Mouse (Mus musculus) embryonic facial prominence, embryonic 13.5 days (tissue): ENCODE data around the gene Txndc8. TPM values are rescaled to one million over a fixed set of nuclear protein-coding genes. Genes with fewer than 3 reads are reported as not detected.

ENCODE experiments used
- ATAC-seq: fragments of 200-750 bp; cut with Nextera tagmentation; 2 replicates; pipeline ENCODE4 v1.8.0; 2017; ENCODE audit warnings: low read depth; ENCODE audit not compliant: insufficient number of reproducible peaks, insufficient read depth, low FRiP score, low TSS enrichment
- H3K27ac ChIP-seq: fragments of 300-500 bp; sonication (generic); 2 replicates; pipeline ENCODE4 v1.5.1; 2015; ENCODE audit warnings: moderate library complexity, mild to moderate bottlenecking, inconsistent platforms
- H3K27me3 ChIP-seq: fragments of 300-500 bp; sonication (generic); 2 replicates; pipeline ENCODE4 v1.6.1; 2015; ENCODE audit warnings: mild to moderate bottlenecking, inconsistent platforms
- H3K36me3 ChIP-seq: fragments of 300-500 bp; sonication (generic); 2 replicates; pipeline ENCODE4 v1.6.1; 2015; ENCODE audit warnings: mild to moderate bottlenecking, inconsistent platforms
- H3K4me1 ChIP-seq: fragments of 300-500 bp; sonication (generic); 2 replicates; pipeline ENCODE4 v1.6.1; 2015; ENCODE audit warnings: inconsistent platforms
- H3K4me2 ChIP-seq: fragments of 300-500 bp; sonication (generic); 2 replicates; pipeline ENCODE4 v1.6.1; 2015; ENCODE audit warnings: moderate library complexity, mild to moderate bottlenecking, inconsistent platforms
- H3K4me3 ChIP-seq: fragments of 300-500 bp; sonication (generic); 2 replicates; pipeline ENCODE4 v1.5.1; 2015; ENCODE audit warnings: mild to moderate bottlenecking, inconsistent platforms
- H3K9ac ChIP-seq: fragments of 300-500 bp; sonication (generic); 2 replicates; pipeline ENCODE4 v1.6.1; 2015; ENCODE audit warnings: mild to moderate bottlenecking, inconsistent platforms
- H3K9me3 ChIP-seq: fragments of 300-500 bp; sonication (generic); 2 replicates; pipeline ENCODE4 v1.6.1; 2016; ENCODE audit warnings: inconsistent platforms
- WGBS: fragments of 180-500 bp; shearing (Covaris S2); methylation state at CpG from one replicate; pipeline ENCODE4 v1.1.7; 2015; ENCODE audit warnings: mixed read lengths; 5-methylcytosine and 5-hydroxymethylcytosine counted together
- polyA plus RNA-seq: library from polyadenylated mRNA; unstranded; fragments of >200 nt; fragmentation: Nextera tagmentation; extraction: Ambion mirVana; gene quantifications from 2 replicates; pipeline ENCODE4 v1.2.1, GENCODE M21; 2015

Gene Txndc8
- polyA plus RNA-seq, result not detected in 2 replicates

DNA sequence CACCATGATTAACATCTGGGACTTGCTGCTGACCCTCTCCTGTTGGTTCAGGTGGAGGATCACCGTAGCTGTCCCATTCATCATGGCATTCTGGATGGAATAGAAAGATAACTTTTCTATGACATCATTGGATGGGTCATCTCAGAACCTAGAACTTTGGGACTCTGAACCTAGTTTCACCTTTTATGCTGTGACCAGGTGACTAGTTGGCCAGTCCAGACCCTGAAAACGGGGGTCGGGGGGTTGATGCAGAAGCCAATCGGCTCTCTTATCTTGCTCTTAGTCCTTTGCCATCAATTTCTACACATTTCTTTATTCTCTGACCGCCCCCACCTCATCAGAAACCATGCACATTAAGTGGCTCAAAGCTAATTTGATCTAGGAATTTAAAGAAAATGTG is at the start of gene Txndc8:
Gene Txndc8, minus strand, starts transcription at position 101 of the 400 bp plus-strand sequence.
- no peak within 1 kb of the TSS for H3K9ac ChIP-seq
- H3K4me2 ChIP-seq, result no peak within 1 kb of the TSS
- no peaks in the 10 kb centered on the region for H3K9me3 ChIP-seq
- H3K27ac ChIP-seq, result no peak within 1 kb of the TSS
- no peak within 1 kb of the TSS for H3K4me3 ChIP-seq
- no peaks in the 10 kb centered on the region for H3K4me1 ChIP-seq
- H3K27me3 ChIP-seq, result no peaks in the 10 kb centered on the region
- 93% methylated on average over 5 of the region's 5 CpGs for WGBS
- H3K36me3 ChIP-seq, result no peaks in the 10 kb centered on the region
- ATAC-seq, result no peak

GRCm38 (mm10) chr4:58055653-58056052 is 46.7 kb upstream of the Txndc8 start:
- Histone ChIP-seq H3K27ac (no peak overlapping the region), H3K4me3 (no peak overlapping the region), H3K4me2 (no peak overlapping the region), H3K27me3 (no peaks in the 10 kb centered on the region), H3K4me1 (no peaks in the 10 kb centered on the region), H3K9me3 (no peaks in the 10 kb centered on the region), H3K36me3 (peaks cover 21% of the 10 kb centered on the region; the same call in 1 of the 2 replicates), H3K9ac (no peak overlapping the region)
- no peak for ATAC-seq

DNA sequence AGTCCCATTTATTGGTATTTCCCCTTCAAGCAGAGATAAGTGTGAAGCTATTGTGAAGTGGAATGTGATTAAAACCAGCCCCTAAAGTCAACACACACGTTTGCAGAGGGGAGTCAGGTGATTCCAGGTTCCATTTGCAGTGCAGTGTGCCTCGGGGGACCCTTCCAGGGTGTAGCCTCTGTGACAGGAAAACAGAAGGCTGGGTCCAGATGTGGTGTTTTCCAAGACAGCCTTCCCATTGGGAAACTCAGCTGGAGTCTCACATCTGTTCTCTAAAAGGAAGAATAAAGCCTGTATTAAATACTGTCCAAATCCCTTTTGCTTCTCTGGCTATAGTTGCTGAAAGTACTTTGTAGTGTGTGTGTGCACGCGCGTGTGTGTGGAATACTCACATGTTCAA is 45.5 kb upstream of the Txndc8 start:
- no peaks in the 10 kb centered on the region for H3K9me3 ChIP-seq
- no peak overlapping the region for H3K9ac ChIP-seq
- H3K4me3 ChIP-seq, result no peak overlapping the region
- H3K4me1 ChIP-seq, result no peaks in the 10 kb centered on the region
- H3K27ac ChIP-seq, result no peak overlapping the region
- no peaks in the 10 kb centered on the region for H3K27me3 ChIP-seq
- no peak overlapping the region for H3K4me2 ChIP-seq
- WGBS, result 57% methylated on average over 5 of the region's 5 CpGs
- H3K36me3 ChIP-seq, result peaks cover 19% of the 10 kb centered on the region; the same call in 1 of the 2 replicates
- no peak for ATAC-seq

DNA sequence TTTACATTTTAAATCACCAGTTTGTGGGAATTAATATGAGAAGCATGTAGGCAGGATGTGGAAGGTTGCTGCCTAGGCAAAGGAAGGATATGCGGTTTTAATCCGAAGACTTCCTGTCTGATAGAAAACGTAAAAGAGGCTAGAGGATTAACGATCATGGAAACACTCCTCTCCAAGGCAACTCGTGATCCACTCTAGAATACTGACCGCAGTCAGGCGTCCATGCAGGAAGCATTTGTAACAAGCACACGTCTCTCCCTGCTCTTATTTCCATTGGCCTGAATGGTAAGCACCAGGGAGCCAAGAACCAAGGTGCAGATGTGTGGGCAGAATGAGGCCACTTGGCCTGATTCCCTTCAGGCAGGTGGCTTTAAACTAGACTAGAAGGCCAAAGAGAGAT is 41.8 kb upstream of the Txndc8 start:
- no peaks in the 10 kb centered on the region for H3K4me1 ChIP-seq
- no peak overlapping the region for H3K4me3 ChIP-seq
- no peak overlapping the region for H3K9ac ChIP-seq
- H3K36me3 ChIP-seq, result peaks cover 26% of the 10 kb centered on the region; the same call in 1 of the 2 replicates
- no peak overlapping the region for H3K4me2 ChIP-seq
- H3K9me3 ChIP-seq, result no peaks in the 10 kb centered on the region
- H3K27me3 ChIP-seq, result no peaks in the 10 kb centered on the region
- no peak overlapping the region for H3K27ac ChIP-seq
- WGBS, result 73% methylated on average over 8 of the region's 8 CpGs
- no peak for ATAC-seq

GRCm38 (mm10) chr4:58050276-58050675 is 41.4 kb upstream of the Txndc8 start:
- 73% methylated on average over 8 of the region's 8 CpGs for WGBS
- H3K36me3 ChIP-seq, result peaks cover 31% of the 10 kb centered on the region; the same call in 1 of the 2 replicates
- no peak overlapping the region for H3K4me2 ChIP-seq
- ATAC-seq, result no peak
- H3K9ac ChIP-seq, result no peak overlapping the region
- no peaks in the 10 kb centered on the region for H3K4me1 ChIP-seq
- H3K27ac ChIP-seq, result no peak overlapping the region
- H3K4me3 ChIP-seq, result no peak overlapping the region
- H3K27me3 ChIP-seq, result no peaks in the 10 kb centered on the region
- H3K9me3 ChIP-seq, result no peaks in the 10 kb centered on the region

GRCm38 (mm10) chr4:58044833-58045232 is 35.9 kb upstream of the Txndc8 start:
- peaks cover 22% of the 10 kb centered on the region; the same call in 1 of the 2 replicates for H3K36me3 ChIP-seq
- no peaks in the 10 kb centered on the region for H3K9me3 ChIP-seq
- WGBS, result 91% methylated on average over 6 of the region's 6 CpGs
- H3K9ac ChIP-seq, result no peak overlapping the region
- no peaks in the 10 kb centered on the region for H3K4me1 ChIP-seq
- H3K27me3 ChIP-seq, result no peaks in the 10 kb centered on the region
- ATAC-seq, result no peak
- H3K27ac ChIP-seq, result no peak overlapping the region
- H3K4me3 ChIP-seq, result no peak overlapping the region
- H3K4me2 ChIP-seq, result no peak overlapping the region

- Histone ChIP-seq H3K4me2 (no peak overlapping the region), H3K9me3 (no peaks in the 10 kb centered on the region), H3K36me3 (peaks cover 22% of the 10 kb centered on the region; the same call in 1 of the 2 replicates), H3K4me1 (no peaks in the 10 kb centered on the region), H3K9ac (no peak overlapping the region), H3K4me3 (no peak overlapping the region), H3K27ac (no peak overlapping the region), H3K27me3 (no peaks in the 10 kb centered on the region)
- ATAC-seq, result no peak
- 97% methylated on average over 3 of the region's 3 CpGs for WGBS
Observed at GRCm38 (mm10) chr4:58044356-58044755, 35.4 kb upstream of the Txndc8 start.

DNA sequence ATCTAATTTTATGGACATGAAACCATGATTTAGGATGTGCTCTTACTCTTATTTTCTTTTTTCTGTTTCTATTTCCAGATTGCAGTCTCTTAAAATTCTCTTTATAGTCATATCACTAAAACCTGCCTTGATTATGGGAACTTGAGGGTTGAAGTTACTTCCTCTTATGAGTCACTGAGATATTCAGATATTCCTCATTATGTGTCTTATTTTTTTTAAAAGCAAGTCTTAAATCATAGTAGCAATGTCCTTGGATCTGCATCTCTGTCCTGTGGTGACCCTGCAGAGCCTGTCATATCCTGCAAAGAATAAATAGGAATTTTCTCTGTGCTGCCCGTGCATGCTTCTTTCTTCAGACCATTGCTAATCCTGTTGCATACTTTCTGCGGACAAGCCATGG is 31.2 kb upstream of the Txndc8 start:
- Histone ChIP-seq H3K36me3 (0 out of 2 replicates have a peak, but pooled peaks cover 4% of the 10 kb centered on the region), H3K4me2 (no peak overlapping the region), H3K4me1 (no peaks in the 10 kb centered on the region), H3K9ac (no peak overlapping the region), H3K27ac (no peak overlapping the region), H3K9me3 (no peaks in the 10 kb centered on the region), H3K4me3 (no peak overlapping the region), H3K27me3 (no peaks in the 10 kb centered on the region)
- no peak for ATAC-seq
- 79% methylated on average over 2 of the region's 2 CpGs for WGBS

DNA sequence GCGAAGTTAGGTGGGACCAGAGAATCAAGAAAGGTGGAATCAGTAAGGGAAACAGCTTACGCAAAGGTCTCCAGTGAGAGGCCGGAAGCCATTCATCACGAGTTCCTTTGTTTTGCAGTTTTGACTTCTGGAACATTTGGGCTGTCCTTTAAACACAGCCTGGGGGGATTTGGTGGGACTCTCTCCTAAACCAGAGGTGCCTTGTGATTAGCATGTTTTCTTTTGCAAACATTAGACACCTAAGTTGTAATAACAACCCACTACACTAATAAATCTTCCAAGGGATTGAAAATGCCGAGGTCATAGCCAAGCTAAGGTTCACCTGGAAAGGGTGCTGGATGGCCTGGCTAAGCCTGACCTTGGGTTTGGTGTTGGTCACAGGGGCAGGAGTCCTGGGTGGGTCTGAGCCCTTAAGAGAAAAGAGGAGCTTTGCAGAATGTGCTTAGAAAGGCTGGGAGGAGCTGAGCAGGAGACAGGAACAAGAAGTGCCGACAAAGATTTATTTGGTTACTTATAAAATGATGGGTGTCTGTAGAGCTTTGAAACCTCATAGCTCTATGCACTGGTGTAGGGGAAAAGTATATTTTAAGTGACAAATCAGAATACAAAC is 28.3 kb upstream of the Txndc8 start:
- no peak overlapping the region for H3K4me2 ChIP-seq
- WGBS, result 94% methylated on average over 6 of the region's 6 CpGs

GRCm38 (mm10) chr4:58034663-58035062 is 25.7 kb upstream of the Txndc8 start:
- H3K27ac ChIP-seq, result no peak overlapping the region

More for the DNA sequence above, 28.3 kb upstream of the Txndc8 start:
- no peak overlapping the region for H3K4me3 ChIP-seq
- peaks cover 10% of the 10 kb centered on the region; the same call in 1 of the 2 replicates for H3K4me1 ChIP-seq
- ATAC-seq, result no peak
- no peaks in the 10 kb centered on the region for H3K36me3 ChIP-seq
- H3K9ac ChIP-seq, result no peak overlapping the region
- H3K9me3 ChIP-seq, result no peaks in the 10 kb centered on the region
- H3K27me3 ChIP-seq, result no peaks in the 10 kb centered on the region
- no peak overlapping the region for H3K27ac ChIP-seq

GRCm38 (mm10) chr4:58032714-58033113 is 23.8 kb upstream of the Txndc8 start:
- H3K27ac ChIP-seq, result no peak overlapping the region
- peaks cover 10% of the 10 kb centered on the region; the same call in 1 of the 2 replicates for H3K4me1 ChIP-seq
- 69% methylated on average over 1 of the region's 1 CpGs for WGBS

More at GRCm38 (mm10) chr4:58034663-58035062, 25.7 kb upstream of the Txndc8 start:
- 38% methylated on average over 13 of the region's 13 CpGs for WGBS
- Histone ChIP-seq H3K9me3 (no peaks in the 10 kb centered on the region; the same call in 1 of the 2 replicates), H3K9ac (0 out of 2 replicates have a peak overlapping the region, but pooled peaks have one; percentile 36), H3K4me1 (peaks cover 10% of the 10 kb centered on the region; the same call in 1 of the 2 replicates), H3K36me3 (no peaks in the 10 kb centered on the region), H3K4me3 (peak overlapping the region; percentile 12), H3K27me3 (no peaks in the 10 kb centered on the region), H3K4me2 (peak overlapping the region; percentile 46)
- ATAC-seq, result no peak

GRCm38 (mm10) chr4:58003501-58003900 is 5.4 kb downstream of the Txndc8 start:
- Histone ChIP-seq H3K9ac (no peak overlapping the region), H3K27me3 (no peaks in the 10 kb centered on the region), H3K4me3 (no peak overlapping the region), H3K36me3 (no peaks in the 10 kb centered on the region), H3K4me1 (no peaks in the 10 kb centered on the region), H3K9me3 (no peaks in the 10 kb centered on the region), H3K27ac (no peak overlapping the region), H3K4me2 (no peak overlapping the region)
- ATAC-seq, result no peak
- 40% methylated on average over 3 of the region's 3 CpGs for WGBS

More at GRCm38 (mm10) chr4:58032714-58033113, 23.8 kb upstream of the Txndc8 start:
- Histone ChIP-seq H3K4me3 (no peak overlapping the region), H3K9ac (no peak overlapping the region), H3K4me2 (no peak overlapping the region), H3K36me3 (no peaks in the 10 kb centered on the region), H3K9me3 (no peaks in the 10 kb centered on the region; the same call in 1 of the 2 replicates), H3K27me3 (no peaks in the 10 kb centered on the region)
- no peak for ATAC-seq
